Mouse (Mus musculus): ENCODE data around the gene Kyat1. TPM values are rescaled to one million over a fixed set of nuclear protein-coding genes. Genes with fewer than 3 reads are reported as not detected.

The Kyat1 gene
- polyA plus RNA-seq, 1 experiment from 2014 or later: 26.9 TPM

DNA sequence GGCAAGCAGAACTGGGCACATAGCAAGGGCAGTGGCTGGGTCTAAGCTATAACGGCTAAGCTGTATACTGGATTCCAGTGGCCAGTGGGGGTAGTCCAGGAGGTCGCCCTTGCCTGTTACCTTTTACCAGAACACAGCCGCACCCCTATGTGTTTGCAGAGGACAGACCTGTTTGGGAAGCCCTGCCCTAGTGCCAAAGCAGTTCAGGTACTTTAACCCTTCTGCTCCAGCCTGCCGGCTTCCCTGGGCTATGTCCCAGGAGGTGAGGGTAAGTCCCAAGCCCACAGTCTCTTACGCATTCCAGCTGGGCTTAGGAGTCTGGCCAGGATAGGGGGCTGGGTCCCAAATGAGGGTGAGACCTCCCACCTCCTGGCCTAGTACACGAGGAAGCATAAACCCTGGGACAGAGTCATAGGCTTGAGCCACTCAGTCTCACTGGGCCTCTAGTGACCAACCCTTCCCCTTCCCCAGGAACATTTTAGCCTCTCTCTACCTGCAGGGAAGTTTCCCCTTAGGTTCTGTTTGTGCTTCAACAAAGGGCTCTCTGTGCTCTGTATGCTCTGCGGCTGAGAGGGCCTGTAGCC lies 39.0 kb upstream of the Kyat1 start:
- 64% methylated on average over 7 of the region's 7 CpGs for WGBS
- 0 out of 2 replicates have a peak overlapping the region, but pooled peaks have one; percentile 3 for H3K27ac ChIP-seq (ENCODE audit: low read length)
- peaks cover 31% of the 10 kb centered on the region for H3K4me1 ChIP-seq (ENCODE audit: control insufficient read depth, insufficient read depth, low read length)

GRCm38 (mm10) chr2:30243391-30243790 lies 37.7 kb upstream of the Kyat1 start:
- peaks cover 14% of the 10 kb centered on the region for H3K36me3 ChIP-seq (ENCODE audit: control insufficient read depth, insufficient read depth)
- 87% methylated on average over 4 of the region's 4 CpGs for WGBS
- no peak overlapping the region for H3K9ac ChIP-seq (ENCODE audit: low read length)
- no peaks in the 10 kb centered on the region for H3K9me3 ChIP-seq (replicated peaks; ENCODE audit: control insufficient read depth, low read length)
- no peaks in the 10 kb centered on the region for H3K27me3 ChIP-seq (ENCODE audit: control insufficient read depth, insufficient read depth, low read length)
- H3K27ac ChIP-seq (ENCODE audit: low read length): no peak overlapping the region
- H3K4me1 ChIP-seq (ENCODE audit: control insufficient read depth, insufficient read depth, low read length): peaks cover 44% of the 10 kb centered on the region
- H3K4me2 ChIP-seq (ENCODE audit: low read depth, low read length): no peak overlapping the region
- H3K4me3 ChIP-seq (ENCODE audit: low read length): no peak overlapping the region
- ATAC-seq (replicated peaks; ENCODE audit: extremely low read depth, insufficient read depth, low FRiP score): no peak

More for the DNA sequence above, 39.0 kb upstream of the Kyat1 start:
- no peak overlapping the region for H3K9ac ChIP-seq (ENCODE audit: low read length)
- no peaks in the 10 kb centered on the region for H3K27me3 ChIP-seq (ENCODE audit: control insufficient read depth, insufficient read depth, low read length)
- no peak for ATAC-seq (replicated peaks; ENCODE audit: extremely low read depth, insufficient read depth, low FRiP score)
- peaks cover 17% of the 10 kb centered on the region for H3K36me3 ChIP-seq (ENCODE audit: control insufficient read depth, insufficient read depth)
- no peaks in the 10 kb centered on the region for H3K9me3 ChIP-seq (replicated peaks; ENCODE audit: control insufficient read depth, low read length)
- no peak overlapping the region for H3K4me3 ChIP-seq (ENCODE audit: low read length)
- H3K4me2 ChIP-seq (ENCODE audit: low read depth, low read length): no peak overlapping the region

DNA sequence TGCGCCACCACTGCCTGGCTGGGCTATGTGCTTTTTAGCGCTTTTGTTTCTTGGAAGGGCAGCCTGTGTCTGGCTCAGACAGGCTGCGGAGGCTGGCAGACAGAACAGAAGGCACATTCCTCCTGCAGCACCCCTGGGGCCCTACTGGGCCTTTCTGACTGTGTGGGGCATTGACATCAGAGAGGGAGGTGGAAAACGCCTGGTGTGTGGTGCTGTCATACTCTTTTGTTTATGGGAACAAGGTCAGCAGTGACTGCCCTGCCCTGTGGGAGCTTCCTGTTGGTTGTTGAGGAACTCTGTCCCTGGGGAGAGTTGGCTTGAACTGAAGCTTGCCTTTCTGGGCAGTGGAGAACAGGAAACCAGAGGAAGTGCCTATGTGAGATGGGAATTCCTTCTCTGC lies 36.9 kb upstream of the Kyat1 start:
- H3K36me3 ChIP-seq (ENCODE audit: control insufficient read depth, insufficient read depth): peaks cover 14% of the 10 kb centered on the region
- ATAC-seq (replicated peaks; ENCODE audit: extremely low read depth, insufficient read depth, low FRiP score): peak; percentile 28
- no peak overlapping the region for H3K4me3 ChIP-seq (ENCODE audit: low read length)
- H3K4me1 ChIP-seq (ENCODE audit: control insufficient read depth, insufficient read depth, low read length): peaks cover 45% of the 10 kb centered on the region
- H3K9ac ChIP-seq (ENCODE audit: low read length): no peak overlapping the region
- 38% methylated on average over 4 of the region's 4 CpGs for WGBS
- no peaks in the 10 kb centered on the region for H3K9me3 ChIP-seq (replicated peaks; ENCODE audit: control insufficient read depth, low read length)
- H3K27me3 ChIP-seq (ENCODE audit: control insufficient read depth, insufficient read depth, low read length): no peaks in the 10 kb centered on the region
- peak overlapping the region; percentile 68 for H3K27ac ChIP-seq (ENCODE audit: low read length)
- H3K4me2 ChIP-seq (ENCODE audit: low read depth, low read length): no peak overlapping the region

GRCm38 (mm10) chr2:30240267-30240666 lies 34.6 kb upstream of the Kyat1 start, which contains the start of gene Gm28035:
TSS of gene Gm28035 (plus strand) at chr2:30240567.
- Histone ChIP-seq H3K27me3 (ENCODE audit: control insufficient read depth, insufficient read depth, low read length) (no peaks in the 10 kb centered on the region), H3K4me1 (ENCODE audit: control insufficient read depth, insufficient read depth, low read length) (peaks cover 47% of the 10 kb centered on the region), H3K9me3 (replicated peaks; ENCODE audit: control insufficient read depth, low read length) (no peaks in the 10 kb centered on the region), H3K27ac (ENCODE audit: low read length) (peak within 1 kb of the TSS; percentile 95), H3K4me3 (ENCODE audit: low read length) (peak within 1 kb of the TSS; percentile 95), H3K4me2 (ENCODE audit: low read depth, low read length) (peak within 1 kb of the TSS; percentile 83), H3K9ac (ENCODE audit: low read length) (peak within 1 kb of the TSS; percentile 96), H3K36me3 (ENCODE audit: control insufficient read depth, insufficient read depth) (peaks cover 11% of the 10 kb centered on the region)
- WGBS: 47% methylated on average over 2 of the region's 2 CpGs
- no peak for ATAC-seq (replicated peaks; ENCODE audit: extremely low read depth, insufficient read depth, low FRiP score)

DNA sequence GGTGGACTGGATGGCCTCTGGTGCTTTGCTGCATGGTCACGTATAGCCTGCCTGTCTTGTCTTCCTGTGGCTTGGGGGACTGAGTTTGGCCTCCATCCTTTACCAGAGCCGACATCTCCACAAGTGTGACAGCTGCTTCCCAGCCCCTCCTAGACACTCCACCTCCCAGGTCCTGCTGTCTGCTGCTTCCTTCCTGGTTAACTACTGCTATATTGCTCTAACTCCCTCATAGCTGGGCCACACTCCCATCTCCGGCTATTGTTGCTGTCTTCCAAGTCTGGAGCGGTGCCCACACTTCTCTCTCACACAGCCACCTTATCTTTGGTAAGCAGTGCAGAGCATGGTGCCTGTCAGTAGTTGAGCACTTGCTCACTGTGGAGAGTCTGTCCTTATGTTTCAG lies 34.1 kb upstream of the Kyat1 start:
- Histone ChIP-seq H3K4me1 (ENCODE audit: control insufficient read depth, insufficient read depth, low read length) (peaks cover 47% of the 10 kb centered on the region), H3K36me3 (ENCODE audit: control insufficient read depth, insufficient read depth) (peaks cover 11% of the 10 kb centered on the region), H3K4me3 (ENCODE audit: low read length) (peak overlapping the region; percentile 95), H3K9me3 (replicated peaks; ENCODE audit: control insufficient read depth, low read length) (no peaks in the 10 kb centered on the region), H3K27ac (ENCODE audit: low read length) (peak overlapping the region; percentile 95), H3K4me2 (ENCODE audit: low read depth, low read length) (peak overlapping the region; percentile 83), H3K27me3 (ENCODE audit: control insufficient read depth, insufficient read depth, low read length) (no peaks in the 10 kb centered on the region), H3K9ac (ENCODE audit: low read length) (peak overlapping the region; percentile 96)
- 27% methylated on average over 4 of the region's 4 CpGs for WGBS
- ATAC-seq (replicated peaks; ENCODE audit: extremely low read depth, insufficient read depth, low FRiP score): peak; percentile 54

- 51% methylated on average over 3 of the region's 3 CpGs for WGBS
- Histone ChIP-seq H3K4me1 (ENCODE audit: control insufficient read depth, insufficient read depth, low read length) (peaks cover 47% of the 10 kb centered on the region), H3K4me3 (ENCODE audit: low read length) (peak overlapping the region; percentile 95), H3K27me3 (ENCODE audit: control insufficient read depth, insufficient read depth, low read length) (no peaks in the 10 kb centered on the region), H3K4me2 (ENCODE audit: low read depth, low read length) (peak overlapping the region; percentile 83), H3K36me3 (ENCODE audit: control insufficient read depth, insufficient read depth) (peaks cover 11% of the 10 kb centered on the region), H3K9me3 (replicated peaks; ENCODE audit: control insufficient read depth, low read length) (no peaks in the 10 kb centered on the region), H3K9ac (ENCODE audit: low read length) (peak overlapping the region; percentile 96), H3K27ac (ENCODE audit: low read length) (peak overlapping the region; percentile 95)
- no peak for ATAC-seq (replicated peaks; ENCODE audit: extremely low read depth, insufficient read depth, low FRiP score)
These were observed 33.3 kb upstream of the Kyat1 start for GRCm38 (mm10) chr2:30238906-30239465.

GRCm38 (mm10) chr2:30237881-30238280 lies 32.2 kb upstream of the Kyat1 start:
- peak overlapping the region; percentile 83 for H3K4me2 ChIP-seq (ENCODE audit: low read depth, low read length)
- peak overlapping the region; percentile 95 for H3K27ac ChIP-seq (ENCODE audit: low read length)
- peak overlapping the region; percentile 96 for H3K9ac ChIP-seq (ENCODE audit: low read length)
- H3K4me3 ChIP-seq (ENCODE audit: low read length): peak overlapping the region; percentile 95
- no peaks in the 10 kb centered on the region for H3K27me3 ChIP-seq (ENCODE audit: control insufficient read depth, insufficient read depth, low read length)
- peaks cover 47% of the 10 kb centered on the region for H3K4me1 ChIP-seq (ENCODE audit: control insufficient read depth, insufficient read depth, low read length)
- no peaks in the 10 kb centered on the region for H3K9me3 ChIP-seq (replicated peaks; ENCODE audit: control insufficient read depth, low read length)
- peak; percentile 77 for ATAC-seq (replicated peaks; ENCODE audit: extremely low read depth, insufficient read depth, low FRiP score)
- WGBS: 0% methylated on average over 38 of the region's 42 CpGs
- H3K36me3 ChIP-seq (ENCODE audit: control insufficient read depth, insufficient read depth): peaks cover 8% of the 10 kb centered on the region

GRCm38 (mm10) chr2:30237199-30237880 lies 31.7 kb upstream of the Kyat1 start, which contains the start of gene Lrrc8a:
TSS of gene Lrrc8a (plus strand) at chr2:30237715.
- peak within 1 kb of the TSS; percentile 96 for H3K9ac ChIP-seq (ENCODE audit: low read length)
- peak within 1 kb of the TSS; percentile 83 for H3K4me2 ChIP-seq (ENCODE audit: low read depth, low read length)
- H3K27ac ChIP-seq (ENCODE audit: low read length): peak within 1 kb of the TSS; percentile 95
- under 1% methylated on average over 57 of the region's 67 CpGs for WGBS
- no peaks in the 10 kb centered on the region for H3K9me3 ChIP-seq (replicated peaks; ENCODE audit: control insufficient read depth, low read length)
- peak within 1 kb of the TSS; percentile 95 for H3K4me3 ChIP-seq (ENCODE audit: low read length)
- H3K27me3 ChIP-seq (ENCODE audit: control insufficient read depth, insufficient read depth, low read length): no peaks in the 10 kb centered on the region
- H3K4me1 ChIP-seq (ENCODE audit: control insufficient read depth, insufficient read depth, low read length): peaks cover 44% of the 10 kb centered on the region
- ATAC-seq (replicated peaks; ENCODE audit: extremely low read depth, insufficient read depth, low FRiP score): peak; percentile 91
- H3K36me3 ChIP-seq (ENCODE audit: control insufficient read depth, insufficient read depth): peaks cover 8% of the 10 kb centered on the region
